Mouse (Mus musculus): ENCODE measurements around the gene Gnb3. TPM values are rescaled to one million over a fixed set of nuclear protein-coding genes. Genes with fewer than 3 reads are reported as not detected.

Gene Gnb3
- total and polyA plus RNA-seq, 3 experiments: 0.64 to 4.1 (median 2.2) TPM

DNA sequence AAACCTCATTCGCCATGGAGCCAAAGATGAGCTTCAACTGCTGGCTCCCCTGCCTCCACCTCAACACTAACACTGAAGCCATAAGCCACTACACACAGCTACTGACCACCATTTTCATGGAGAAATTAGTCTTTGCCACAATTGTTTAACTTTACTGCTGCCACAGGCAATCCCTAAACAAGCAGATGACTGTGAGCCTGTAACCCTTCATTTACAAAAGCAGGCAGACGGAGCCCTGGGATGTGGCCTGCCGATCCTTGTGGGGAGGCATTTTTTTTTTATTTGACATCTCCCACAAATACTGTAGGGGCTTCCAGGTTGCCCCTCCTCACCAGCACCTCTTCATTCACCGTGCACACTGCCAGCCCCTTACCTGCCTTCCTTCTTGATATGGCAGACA is 23.5 kb downstream of the Gnb3 start:
- Histone ChIP-seq H3K9ac (ENCODE audit: insufficient read depth, low read depth) (no peak overlapping the region), H3K79me2 (replicated peaks; ENCODE audit: control insufficient read depth, extremely low read depth, insufficient read depth, poor library complexity, severe bottlenecking) (peaks cover 22% of the 10 kb centered on the region), H3K4me2 (ENCODE audit: insufficient read depth, low read depth, poor library complexity, severe bottlenecking) (no peak overlapping the region), H3K27ac (ENCODE audit: insufficient read depth, low read depth) (no peak overlapping the region), H3K4me3 (replicated peaks in 1 of 3; ENCODE audit: low read depth in 2 of 3, low read length in 2 of 3, poor library complexity in 1 of 3) (no peak overlapping the region), H3K9me3 (replicated peaks; ENCODE audit: low read length) (no peaks in the 10 kb centered on the region), H3K27me3 (replicated peaks) (no peaks in the 10 kb centered on the region), H3K4me1 (ENCODE audit: control insufficient read depth in 1 of 2, insufficient read depth in 2 of 2) (peaks cover 5 to 20% of the 10 kb centered on the region in 2 experiments), H3K36me3 (replicated peaks in 1 of 2; ENCODE audit: control insufficient read depth in 1 of 2, insufficient read depth in 1 of 2, low read length in 1 of 2) (peaks cover 69 to 84% of the 10 kb centered on the region in 2 experiments)
- no peak for DNase-seq (ENCODE audit: extremely low read depth)
- in situ Hi-C loops (cut with MboI; ENCODE audit: low pct_ligation_motif_present, low pct_unique_long_range_greater_than_20kb, low sequenced_read_pairs) (no loop called here), dilution Hi-C loops (cut with MboI; ENCODE audit: extremely low pct_ligation_motif_present, extremely low pct_unique_long_range_greater_than_20kb, low sequenced_read_pairs) (no loop called here)
- TF ChIP-seq RCOR1 (conservative IDR thresholded peaks at IDR 0.05; ENCODE audit: low read depth, low read length) (no peak), CHD1 (IDR thresholded peaks at IDR 0.05; ENCODE audit: low read depth, low read length) (no peak), MYC (IDR thresholded peaks at IDR 0.05; ENCODE audit: low read depth, low read length) (no peak), NRF1 (IDR thresholded peaks at IDR 0.05; ENCODE audit: low read depth, low read length) (no peak), ETS1 (conservative IDR thresholded peaks at IDR 0.05; ENCODE audit: low read depth, low read length) (no peak), UBTF (IDR thresholded peaks at IDR 0.05; ENCODE audit: low read depth, low read length) (no peak), ZNF384 (IDR thresholded peaks at IDR 0.05; ENCODE audit: low read depth, low read length) (no peak), USF2 (conservative IDR thresholded peaks at IDR 0.05; ENCODE audit: low read depth, low read length) (no peak), ZKSCAN1 (IDR thresholded peaks at IDR 0.05; ENCODE audit: borderline replicate concordance, low read depth, low read length) (no peak), TCF12 (IDR thresholded peaks at IDR 0.05; ENCODE audit: low read depth, low read length) (no peak), CHD2 (IDR thresholded peaks at IDR 0.05; ENCODE audit: low read length) (no peak), IRF4 (IDR thresholded peaks at IDR 0.05; ENCODE audit: low read depth, low read length) (no peak), JUND (conservative IDR thresholded peaks at IDR 0.05; ENCODE audit: low read depth, low read length) (no peak)

DNA sequence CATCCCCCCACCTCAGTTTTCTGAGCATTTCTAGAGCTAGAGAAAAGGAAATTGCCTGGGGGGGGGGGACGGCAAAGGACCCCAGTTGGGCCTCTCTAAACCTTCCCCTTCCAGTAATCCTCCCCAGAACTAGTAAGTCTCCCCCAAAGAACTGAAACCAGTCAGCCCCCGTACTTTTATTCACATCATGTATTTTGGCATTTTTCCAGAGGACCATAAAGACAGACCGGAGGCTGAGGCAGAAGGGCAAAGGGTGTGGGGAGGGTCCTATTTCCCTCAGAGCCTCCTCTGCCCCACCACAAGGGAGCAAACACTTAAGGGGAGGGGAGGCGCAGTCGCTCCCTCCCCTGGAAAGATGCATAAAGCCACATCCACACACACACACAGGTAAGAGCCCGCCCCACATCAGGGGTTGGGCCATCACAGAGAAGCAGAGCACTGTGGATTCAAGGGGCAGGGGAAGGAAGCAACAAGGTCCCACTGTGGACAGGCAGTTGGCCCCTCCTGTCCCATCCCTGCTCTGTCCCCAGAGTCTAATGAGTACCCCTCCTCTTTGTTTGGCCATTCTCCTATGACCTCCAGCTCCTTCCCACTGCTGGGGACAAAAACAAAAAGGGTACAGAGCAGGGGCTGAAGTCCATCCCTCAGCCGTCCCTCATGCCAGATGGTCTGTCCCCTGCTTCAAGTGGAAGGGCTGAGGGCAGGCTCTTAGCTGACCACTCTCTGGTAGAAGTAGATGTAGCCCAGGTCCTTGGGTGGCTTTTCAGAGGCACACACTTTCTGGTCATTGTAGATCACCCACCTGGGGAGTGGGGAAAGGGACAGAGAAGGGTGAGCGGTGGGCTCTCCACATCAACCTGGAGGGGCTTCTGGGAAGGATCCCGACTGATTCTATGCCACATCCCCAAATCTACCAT is 25.0 kb downstream of the Gnb3 start:
- H3K9me3 ChIP-seq (replicated peaks; ENCODE audit: low read length): no peaks in the 10 kb centered on the region
- TF ChIP-seq TCF12 (IDR thresholded peaks at IDR 0.05; ENCODE audit: low read depth, low read length) (no peak), BHLHE40 (IDR thresholded peaks at IDR 0.05; ENCODE audit: low read depth, low read length) (no peak), ETS1 (conservative IDR thresholded peaks at IDR 0.05; ENCODE audit: low read depth, low read length) (no peak), USF2 (conservative IDR thresholded peaks at IDR 0.05; ENCODE audit: low read depth, low read length) (no peak), JUN (IDR thresholded peaks at IDR 0.05; ENCODE audit: insufficient read depth, low read depth, low read length) (no peak), E2F4 (IDR thresholded peaks at IDR 0.05; ENCODE audit: insufficient replicate concordance, low read depth, low read length) (no peak), CHD1 (IDR thresholded peaks at IDR 0.05; ENCODE audit: low read depth, low read length) (no peak), ELF1 (IDR thresholded peaks at IDR 0.05; ENCODE audit: low read depth, low read length) (no peak), MXI1 (IDR thresholded peaks at IDR 0.05; ENCODE audit: low read depth, low read length) (no peak), MAX (IDR thresholded peaks at IDR 0.05; ENCODE audit: low read length) (no peak), POLR2AphosphoS2 (IDR thresholded peaks at IDR 0.05; ENCODE audit: low read depth, low read length) (no peak), MEF2A (IDR thresholded peaks at IDR 0.05; ENCODE audit: borderline replicate concordance, low read depth, low read length) (no peak), POLR2A (IDR thresholded peaks at IDR 0.05; ENCODE audit: low read depth, low read length) (no peak), USF1 (IDR thresholded peaks at IDR 0.05; ENCODE audit: low read depth, low read length) (no peak), MAZ (IDR thresholded peaks at IDR 0.05; ENCODE audit: low read depth, low read length) (no peak), CTCF (conservative IDR thresholded peaks at IDR 0.05 in 1 of 2, IDR thresholded peaks at IDR 0.05 in 1 of 2; ENCODE audit: low read depth in 2 of 2, low read length in 2 of 2) (no peak), HCFC1 (IDR thresholded peaks at IDR 0.05; ENCODE audit: low read depth, low read length) (no peak), ZMIZ1 (IDR thresholded peaks at IDR 0.05; ENCODE audit: low read depth, low read length) (no peak), IRF4 (IDR thresholded peaks at IDR 0.05; ENCODE audit: low read depth, low read length) (no peak), GABPA (IDR thresholded peaks at IDR 0.05; ENCODE audit: insufficient replicate concordance, low read depth, low read length) (no peak)
- no peak overlapping the region for H3K9ac ChIP-seq (ENCODE audit: insufficient read depth, low read depth)
- in situ Hi-C loops (cut with MboI; ENCODE audit: low pct_ligation_motif_present, low pct_unique_long_range_greater_than_20kb, low sequenced_read_pairs) (no loop called here), dilution Hi-C loops (cut with MboI; ENCODE audit: extremely low pct_ligation_motif_present, extremely low pct_unique_long_range_greater_than_20kb, low sequenced_read_pairs) (no loop called here)
- peaks cover 23% of the 10 kb centered on the region for H3K79me2 ChIP-seq (replicated peaks; ENCODE audit: control insufficient read depth, extremely low read depth, insufficient read depth, poor library complexity, severe bottlenecking)
- no peak for DNase-seq (ENCODE audit: extremely low read depth)
- no peak overlapping the region for H3K27ac ChIP-seq (ENCODE audit: insufficient read depth, low read depth)
- no peak overlapping the region for H3K4me3 ChIP-seq (replicated peaks in 1 of 3; ENCODE audit: low read depth in 2 of 3, low read length in 2 of 3, poor library complexity in 1 of 3)
- H3K4me2 ChIP-seq (ENCODE audit: insufficient read depth, low read depth, poor library complexity, severe bottlenecking): no peak overlapping the region
- peaks cover 5 to 27% of the 10 kb centered on the region in 2 experiments for H3K4me1 ChIP-seq (ENCODE audit: control insufficient read depth in 1 of 2, insufficient read depth in 2 of 2)
- peaks cover 69 to 81% of the 10 kb centered on the region in 2 experiments for H3K36me3 ChIP-seq (replicated peaks in 1 of 2; ENCODE audit: control insufficient read depth in 1 of 2, insufficient read depth in 1 of 2, low read length in 1 of 2)
- no peaks in the 10 kb centered on the region for H3K27me3 ChIP-seq (replicated peaks)

All from CH12.LX (cell line).